Mouse (Mus musculus): ENCODE measurements around the gene Mob1a. TPM values are rescaled to one million over a fixed set of nuclear protein-coding genes. Genes with fewer than 3 reads are reported as not detected.

Mob1a gene
- total RNA-seq (2021): 10 to 100 TPM; 21.0 to 21.6 TPM

DNA sequence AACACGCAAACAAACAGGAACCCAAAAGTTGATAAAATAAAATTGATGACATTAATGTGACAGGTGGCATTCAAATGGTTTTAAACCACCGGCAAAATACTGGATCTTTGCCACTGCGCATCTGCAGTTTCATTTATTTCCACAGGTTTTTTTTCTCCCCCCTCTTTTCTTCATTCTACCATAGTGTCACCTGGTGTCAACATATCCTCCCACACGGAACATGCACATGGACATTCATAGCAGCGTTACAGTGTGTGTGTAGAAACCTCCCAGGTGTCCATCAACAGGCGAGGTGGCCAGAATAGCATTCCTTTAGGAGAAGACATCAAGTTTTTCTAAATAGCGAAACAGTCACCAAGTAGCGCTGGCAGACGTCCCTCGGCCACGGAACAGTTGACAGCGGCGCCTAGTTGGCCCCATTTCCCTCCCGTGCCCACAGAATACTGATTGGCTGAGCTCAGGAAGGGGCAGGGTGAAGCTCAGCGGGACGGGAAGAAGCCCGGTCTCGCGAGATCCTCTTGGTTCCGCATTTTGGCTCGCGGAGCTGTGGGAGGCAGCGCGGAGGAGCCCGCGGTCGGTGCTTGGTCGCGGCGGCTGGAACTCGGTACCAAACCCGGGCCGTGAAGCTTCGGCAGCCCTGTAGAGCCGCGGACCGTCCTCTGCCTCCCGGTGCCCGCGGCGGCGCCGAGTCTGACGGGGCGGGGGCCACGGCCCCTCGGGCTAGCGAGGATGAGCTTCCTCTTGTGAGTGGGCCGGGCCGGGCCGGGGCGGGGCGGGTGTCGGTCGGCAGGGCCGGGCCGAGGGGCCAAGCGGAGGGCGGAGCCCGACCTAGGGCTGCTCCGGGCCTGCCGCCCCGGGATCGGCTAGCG, at the start of gene Mob1a, which contains the start of gene Mthfd2:
Mob1a (plus strand) TSS at position 492 of the 869 bp plus-strand sequence.
Mthfd2 (minus strand) TSS at position 384 of the 869 bp plus-strand sequence.
- peak; percentile 94 to 96 for DNase-seq (ENCODE audit: extremely low spot score in 1 of 2, low spot score in 2 of 2)
- intact Hi-C loops (cut with DNase I): loop anchor here (10.0 kb wide), 1 partner anchor 111 kb away; the partner anchor contains the start of gene Slc4a5

DNA sequence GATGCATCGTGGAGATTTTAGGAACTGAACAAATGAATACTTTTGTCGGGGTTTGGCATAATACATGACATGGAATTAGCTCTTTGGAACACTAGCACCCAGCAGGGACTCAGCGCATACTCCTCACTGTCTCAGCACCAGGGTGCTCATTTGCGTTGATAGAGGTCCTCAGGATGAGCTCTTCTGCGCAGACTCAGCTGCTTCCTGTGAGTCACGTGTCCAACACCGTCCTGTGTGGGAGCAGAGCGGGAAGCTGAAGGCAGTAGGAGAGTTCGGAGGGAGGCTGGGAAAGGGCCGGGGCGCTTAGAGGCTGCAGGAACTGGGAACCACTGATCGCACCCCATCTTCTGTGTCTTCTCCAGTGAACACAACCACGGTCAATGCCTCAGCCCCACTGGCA, 48.7 kb upstream of the Mob1a start:
- peak in 1 of 2 experiments; percentile 16 for DNase-seq (ENCODE audit: extremely low spot score in 1 of 2, low spot score in 2 of 2)
- intact Hi-C loops (cut with DNase I): no loop called here

DNA sequence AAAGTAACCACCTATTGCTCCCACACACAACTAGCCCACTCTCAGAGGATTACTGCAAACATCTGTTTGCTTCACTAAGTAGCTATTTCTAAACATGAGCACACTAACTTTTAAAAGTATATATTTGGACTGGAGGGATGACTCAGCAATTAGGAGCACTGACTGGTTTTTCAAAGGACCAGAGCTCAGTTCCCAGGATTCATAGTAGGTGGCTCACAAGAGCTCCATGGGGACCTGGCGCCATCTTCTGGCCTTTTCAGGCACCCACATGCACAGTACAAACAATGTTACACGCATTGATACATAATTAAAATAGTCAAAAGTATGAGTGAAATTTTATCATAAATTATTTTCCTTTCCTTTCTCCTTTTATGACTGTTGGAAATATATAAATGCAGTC, 46.9 kb upstream of the Mob1a start:
- intact Hi-C loops (cut with DNase I): no loop called here
- DNase-seq (ENCODE audit: extremely low spot score in 1 of 2, low spot score in 2 of 2): peak in 1 of 2 experiments; percentile 18

DNA sequence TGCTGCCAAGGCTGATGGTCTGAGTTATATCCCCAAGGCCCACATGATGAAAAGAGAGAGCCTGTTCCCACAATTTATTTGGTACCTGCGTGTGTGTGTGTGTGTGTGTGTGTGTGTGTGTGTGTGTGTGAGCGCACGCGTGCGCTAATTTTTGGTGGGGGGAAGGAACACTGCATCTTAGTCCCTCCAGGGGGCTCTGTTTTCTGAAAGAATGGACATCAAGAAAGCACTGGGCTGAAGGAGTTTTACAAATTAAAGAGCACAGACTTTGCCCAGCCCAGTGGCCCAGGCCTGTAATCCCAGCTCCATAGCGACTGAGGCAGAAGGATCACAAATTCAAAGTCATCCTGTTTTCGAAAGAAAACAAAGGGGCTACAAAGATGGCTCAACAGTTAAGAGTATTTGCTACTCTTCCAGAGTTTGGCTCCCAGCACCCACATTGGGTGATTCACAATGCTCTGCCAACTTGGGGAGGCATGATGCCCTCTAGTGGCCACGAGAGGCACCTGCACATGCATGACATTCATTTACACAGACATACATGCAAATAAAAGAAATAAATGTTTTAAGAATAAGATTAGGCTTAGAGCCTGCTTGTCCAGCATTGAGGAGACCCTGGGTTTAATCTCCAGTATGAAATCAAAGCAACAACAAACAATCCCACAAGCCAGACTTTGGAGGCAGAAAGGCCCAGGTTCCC, 45.4 kb upstream of the Mob1a start:
- DNase-seq (ENCODE audit: extremely low spot score in 1 of 2, low spot score in 2 of 2): peak in 1 of 2 experiments; percentile 15
- intact Hi-C loops (cut with DNase I): loop anchor here (5.0 kb wide), 1 partner anchor 58 kb away; no protein-coding TSS in a partner anchor

DNA sequence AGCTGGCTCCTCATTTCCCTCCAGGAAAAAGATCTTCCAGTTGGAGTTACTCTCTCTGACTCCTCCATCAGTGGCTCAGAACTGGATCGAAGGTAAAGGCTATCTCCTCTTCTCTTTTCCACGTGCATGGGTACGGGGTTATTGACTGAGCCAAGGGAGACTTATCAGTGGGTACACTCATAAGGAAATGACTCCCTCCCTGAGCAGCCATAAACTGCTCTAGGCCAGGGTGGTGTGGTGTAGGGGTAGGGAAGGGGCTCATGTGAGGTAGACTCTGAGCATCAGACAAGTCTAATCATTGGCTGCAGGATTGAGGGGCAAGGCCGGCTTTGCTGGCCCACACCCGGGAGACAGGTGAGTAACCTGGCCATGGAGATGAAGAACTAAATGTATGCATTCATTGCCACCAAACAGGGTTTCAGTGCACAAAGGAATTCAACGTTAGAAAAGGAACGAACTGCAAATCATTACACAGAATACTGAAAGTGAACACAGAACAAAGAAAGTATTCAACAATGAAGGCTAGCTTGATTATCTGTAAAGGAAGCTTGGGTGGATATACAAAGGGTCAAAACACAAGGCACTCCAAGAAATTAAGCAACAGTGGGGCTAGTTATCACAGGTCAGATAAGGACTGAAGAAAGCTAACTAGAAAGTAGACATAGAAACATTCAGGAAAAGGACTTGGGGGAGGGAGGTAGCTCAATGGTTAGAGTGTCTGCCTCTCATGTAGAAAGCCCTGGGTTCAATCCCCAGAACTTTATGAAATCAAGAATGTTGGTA, 25.2 kb upstream of the Mob1a start:
- intact Hi-C loops (cut with DNase I): no loop called here
- no peak for DNase-seq (ENCODE audit: extremely low spot score in 1 of 2, low spot score in 2 of 2)

DNA sequence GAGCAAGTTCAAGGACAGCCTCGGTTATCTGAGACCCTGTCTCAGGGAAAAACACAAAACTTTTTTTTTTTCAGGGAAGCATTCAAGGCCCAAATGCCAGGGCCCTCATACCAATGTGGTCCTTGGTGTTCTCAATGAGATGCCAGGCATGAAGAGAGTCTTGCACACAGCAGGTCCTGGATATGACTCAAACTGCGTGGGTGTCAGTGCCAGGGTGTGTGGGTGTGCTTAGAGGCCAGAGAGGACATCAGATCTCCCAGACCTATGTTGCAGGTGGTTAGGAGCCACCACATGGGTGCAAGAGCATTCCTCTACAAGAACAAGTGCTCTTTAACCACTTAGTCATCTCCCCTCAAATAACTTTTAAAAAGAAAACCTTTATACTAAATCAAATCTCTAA, 24.5 kb upstream of the Mob1a start:
- no peak for DNase-seq (ENCODE audit: extremely low spot score in 1 of 2, low spot score in 2 of 2)
- intact Hi-C loops (cut with DNase I): no loop called here

DNA sequence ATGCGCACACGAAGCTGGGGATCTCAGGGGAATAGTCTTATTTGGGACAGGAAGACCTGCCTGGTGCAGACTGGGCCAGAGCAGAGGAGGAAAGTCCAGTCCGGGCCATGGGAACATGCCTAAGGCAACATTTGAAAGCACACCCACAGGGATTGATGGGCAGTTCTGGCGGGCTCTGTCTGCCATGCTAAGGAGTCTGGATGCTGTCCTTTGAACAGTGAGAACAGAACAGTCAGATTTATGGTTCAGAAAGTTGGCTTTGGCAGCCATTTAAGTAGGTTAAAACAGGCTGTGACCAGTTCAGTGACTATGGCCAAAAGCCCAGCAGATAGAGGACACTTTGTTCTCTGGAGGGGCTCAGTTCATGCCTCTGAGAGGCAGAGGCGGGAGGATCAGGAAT, 23.6 kb upstream of the Mob1a start:
- intact Hi-C loops (cut with DNase I): no loop called here
- DNase-seq (ENCODE audit: extremely low spot score in 1 of 2, low spot score in 2 of 2): no peak

DNA sequence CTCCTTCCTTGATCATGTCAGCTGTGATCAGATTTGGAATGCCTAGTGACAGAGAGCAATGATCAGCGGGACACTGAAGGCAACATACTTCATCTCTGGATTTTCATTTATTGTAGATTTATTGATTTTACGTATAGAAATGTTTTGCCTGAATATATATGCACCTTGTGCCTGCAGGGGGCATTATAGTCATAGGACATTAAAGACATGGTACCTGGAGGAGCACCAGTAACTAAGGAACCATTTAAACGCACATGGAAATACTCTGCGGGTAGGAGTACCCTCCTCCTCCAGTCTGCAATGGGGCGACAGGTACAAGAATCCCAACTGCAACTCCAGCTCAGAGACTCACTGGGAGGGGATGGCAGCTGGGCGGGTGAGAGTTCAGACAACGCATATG, 16.8 kb upstream of the Mob1a start:
- no peak for DNase-seq (ENCODE audit: extremely low spot score in 1 of 2, low spot score in 2 of 2)
- intact Hi-C loops (cut with DNase I): no loop called here

DNA sequence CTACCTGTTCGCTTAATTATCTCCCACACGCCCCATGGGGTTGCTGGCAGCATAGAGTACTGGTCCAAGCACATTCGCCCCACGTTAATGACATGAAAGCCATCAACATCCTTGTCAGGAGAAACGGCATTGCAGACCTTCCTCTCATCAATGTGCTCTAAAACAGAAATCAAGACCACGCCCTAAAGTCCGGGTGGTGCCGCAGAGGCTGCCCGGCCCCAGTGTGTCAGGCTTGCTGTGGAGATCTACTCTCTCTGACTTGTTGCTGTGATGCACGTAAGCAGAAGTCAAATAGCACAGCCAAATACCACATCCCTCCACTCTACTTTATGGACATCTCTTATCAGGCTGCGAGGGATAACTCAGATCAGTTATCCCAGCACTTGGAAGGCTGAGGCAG, 14.6 kb upstream of the Mob1a start:
- intact Hi-C loops (cut with DNase I): no loop called here
- DNase-seq (ENCODE audit: extremely low spot score in 1 of 2, low spot score in 2 of 2): no peak

DNA sequence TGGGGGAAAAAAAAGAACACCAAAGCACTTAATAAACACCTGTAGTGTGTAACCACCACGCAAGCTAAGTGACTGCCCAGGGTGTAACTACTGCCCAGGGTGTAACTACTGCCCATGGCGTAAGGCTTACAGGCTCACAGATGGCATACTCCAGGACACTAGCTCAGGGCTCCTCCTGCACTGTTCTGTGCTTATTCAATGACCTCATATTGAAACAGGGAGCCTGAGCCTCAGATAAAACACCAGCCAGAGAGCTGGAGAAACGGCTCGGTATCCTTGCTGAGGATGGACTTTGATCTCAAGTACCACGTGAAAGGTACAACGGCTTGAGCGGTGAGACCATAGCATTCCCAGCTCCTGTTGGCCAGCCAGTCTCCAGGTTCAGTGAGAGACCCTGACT, 13.8 kb upstream of the Mob1a start:
- DNase-seq (ENCODE audit: extremely low spot score in 1 of 2, low spot score in 2 of 2): no peak
- intact Hi-C loops (cut with DNase I): no loop called here

DNA sequence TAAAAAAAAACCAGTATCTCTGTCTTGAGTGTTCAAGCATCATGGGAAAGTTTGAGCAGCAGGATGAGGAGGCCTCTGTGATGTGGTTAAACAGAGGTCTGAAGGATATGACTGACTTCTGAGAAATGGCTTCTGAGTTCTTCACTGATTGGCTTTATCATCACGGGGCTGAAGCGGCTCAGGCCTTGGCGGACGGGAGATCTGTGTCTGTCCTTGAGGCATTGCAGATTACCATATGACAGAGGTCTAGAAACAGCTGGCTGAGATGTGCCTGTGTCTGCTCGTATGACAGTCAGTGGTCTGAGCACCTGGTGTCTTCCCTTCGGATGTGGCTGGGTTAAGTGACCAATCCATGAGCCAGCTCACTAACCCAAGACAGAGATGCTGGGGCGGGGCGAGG, 13.3 kb upstream of the Mob1a start:
- no peak for DNase-seq (ENCODE audit: extremely low spot score in 1 of 2, low spot score in 2 of 2)
- intact Hi-C loops (cut with DNase I): no loop called here

DNA sequence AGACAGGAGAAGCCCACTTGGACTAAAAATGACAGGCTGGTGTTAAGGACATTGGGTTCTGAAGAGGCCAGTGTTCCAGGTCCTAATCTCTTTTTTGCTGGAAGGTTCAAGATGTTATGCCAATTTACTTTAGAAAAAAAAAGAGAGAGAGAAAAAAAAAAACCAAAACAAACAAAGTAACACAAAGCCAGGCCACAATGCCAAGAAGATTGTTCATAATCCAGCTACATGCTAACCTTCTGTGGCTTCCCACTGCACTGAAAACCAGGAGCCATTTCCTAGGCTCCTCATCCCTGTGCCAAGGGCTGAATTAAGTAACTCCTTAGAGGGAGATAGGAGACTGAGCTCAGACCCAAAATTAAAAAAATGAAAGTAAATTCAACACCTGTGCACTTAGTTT, 10.5 kb upstream of the Mob1a start:
- intact Hi-C loops (cut with DNase I): no loop called here
- DNase-seq (ENCODE audit: extremely low spot score in 1 of 2, low spot score in 2 of 2): no peak

DNA sequence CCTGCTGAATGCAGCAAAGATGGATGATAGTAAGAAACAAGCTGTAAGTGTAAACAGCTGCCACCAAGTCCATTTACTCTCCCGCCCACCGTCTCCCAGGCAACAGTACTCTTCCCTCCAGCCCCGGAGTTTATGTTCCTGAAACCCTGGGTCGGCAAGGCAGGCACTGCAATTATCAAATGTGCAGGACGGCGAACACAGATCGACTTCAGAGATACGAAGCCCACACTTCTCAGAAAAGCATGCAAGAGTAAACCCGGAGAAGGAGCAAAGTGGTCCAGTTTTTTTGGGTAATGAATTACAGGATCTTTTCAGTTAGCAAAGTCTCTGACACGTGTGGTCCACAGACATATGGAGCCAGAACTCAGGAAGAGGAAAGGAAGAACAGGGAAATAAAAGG, 9.8 kb upstream of the Mob1a start:
- no peak for DNase-seq (ENCODE audit: extremely low spot score in 1 of 2, low spot score in 2 of 2)
- intact Hi-C loops (cut with DNase I): no loop called here

DNA sequence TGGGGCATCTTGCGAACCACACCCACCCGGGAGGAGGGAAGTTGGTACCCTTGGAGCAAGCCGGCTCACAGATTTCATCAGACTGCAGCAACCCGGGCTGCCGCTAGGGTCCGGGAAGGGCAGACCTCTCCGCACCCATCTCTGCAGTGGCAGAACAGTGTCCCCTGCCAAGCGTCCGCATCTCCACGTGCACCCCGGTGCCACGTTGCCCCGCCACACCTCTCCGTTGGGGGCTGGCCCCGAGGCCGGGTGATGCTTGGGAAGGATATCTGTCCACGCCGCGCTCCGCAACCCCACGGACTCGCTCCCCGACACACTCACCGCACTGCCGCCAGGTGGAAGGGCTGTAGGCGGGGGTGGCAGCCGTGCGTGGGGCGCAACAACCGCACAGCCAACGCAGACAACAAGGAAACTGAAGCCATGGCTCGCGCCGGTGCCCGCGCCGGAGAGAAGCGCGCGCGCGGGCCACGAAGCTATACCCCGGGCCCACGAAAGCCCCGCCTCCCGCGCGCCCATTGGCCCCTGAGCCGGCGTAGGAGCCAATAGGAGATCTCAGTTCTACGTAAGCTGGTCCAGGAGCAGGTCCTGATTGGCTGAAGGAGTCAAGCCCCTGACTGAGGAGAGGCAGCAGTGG, 8.6 kb upstream of the Mob1a start:
- intact Hi-C loops (cut with DNase I): no loop called here
- DNase-seq (ENCODE audit: extremely low spot score in 1 of 2, low spot score in 2 of 2): peak; percentile 92 to 95

DNA sequence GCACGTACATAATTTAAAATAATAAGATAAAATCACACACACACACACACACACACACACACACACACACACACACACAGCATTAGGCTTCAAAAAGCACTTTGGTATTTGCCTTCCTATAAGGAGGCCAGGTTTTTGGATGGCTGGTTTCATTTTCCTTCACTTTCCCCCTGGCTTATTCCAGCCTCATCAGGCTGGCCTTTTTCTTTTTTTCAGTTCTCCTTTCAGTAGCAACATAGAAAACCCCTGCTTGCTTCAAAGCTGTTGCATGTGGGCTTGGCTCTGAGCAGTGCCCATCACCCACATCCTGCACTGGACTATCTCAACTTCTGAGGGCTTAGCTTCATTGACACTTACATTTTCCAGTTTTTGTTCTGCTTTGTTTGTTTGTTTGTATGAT, 3.9 kb upstream of the Mob1a start:
- DNase-seq (ENCODE audit: extremely low spot score in 1 of 2, low spot score in 2 of 2): no peak
- intact Hi-C loops (cut with DNase I): loop anchor here (10.0 kb wide), 1 partner anchor 107 kb away; the partner anchor contains the start of gene Slc4a5

DNA sequence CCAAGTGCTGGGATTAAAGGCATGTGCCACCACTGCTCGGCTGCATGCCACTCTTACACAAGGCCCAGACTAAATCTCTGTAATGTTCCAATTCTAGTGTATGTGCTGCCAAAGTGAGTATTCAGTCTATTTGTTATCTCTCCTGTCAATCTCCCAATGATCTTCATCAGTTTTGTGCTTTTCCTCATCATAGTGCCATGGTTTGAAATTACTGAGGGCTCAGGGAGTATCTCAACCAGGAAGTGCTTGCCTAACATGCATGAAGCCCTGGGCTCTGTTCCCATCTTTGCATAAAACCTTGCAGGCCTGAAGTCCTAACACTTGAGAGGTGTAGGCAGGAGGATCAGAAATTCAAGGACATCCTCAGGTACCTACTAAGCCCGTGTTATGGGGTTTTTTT, 3.0 kb upstream of the Mob1a start:
- intact Hi-C loops (cut with DNase I): loop anchor here (10.0 kb wide), 1 partner anchor 108 kb away; the partner anchor contains the start of gene Slc4a5
- DNase-seq (ENCODE audit: extremely low spot score in 1 of 2, low spot score in 2 of 2): no peak

DNA sequence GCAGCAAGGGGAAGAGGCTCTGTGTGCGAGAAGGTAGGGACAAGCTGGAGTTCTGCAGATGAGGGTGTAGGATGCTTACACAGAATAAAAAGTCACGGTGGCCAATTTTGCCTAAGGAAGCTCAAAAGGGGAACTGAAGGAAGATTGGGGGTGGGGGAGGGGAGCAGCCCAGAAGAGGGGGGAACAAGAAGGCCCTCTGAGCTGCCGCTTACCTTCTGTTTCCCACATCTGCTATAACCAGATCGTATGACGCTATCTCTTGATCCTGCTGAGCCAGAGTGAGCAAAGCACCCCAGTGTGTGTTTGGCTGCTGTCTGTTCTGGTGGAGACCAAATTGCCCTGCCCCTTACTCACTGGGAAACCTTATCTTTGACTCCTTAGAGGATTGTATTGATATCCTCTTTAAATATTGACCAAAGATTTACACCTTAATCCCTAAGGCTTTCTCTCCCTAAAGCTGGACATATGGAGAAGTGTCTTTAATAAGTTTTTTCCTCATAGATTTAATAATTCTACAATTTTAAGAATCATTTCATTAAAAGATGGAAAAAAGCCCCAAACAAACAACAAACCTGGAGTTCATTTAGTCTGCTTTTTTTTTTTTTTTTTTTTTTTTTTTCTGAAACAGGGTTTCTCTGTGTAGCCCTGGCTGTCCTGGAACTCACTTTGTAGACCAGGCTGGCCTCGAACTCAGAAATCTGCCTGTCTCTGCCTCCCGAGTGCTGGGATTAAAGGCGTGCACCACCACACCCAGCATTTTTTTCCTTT, 2.0 kb upstream of the Mob1a start:
- DNase-seq (ENCODE audit: extremely low spot score in 1 of 2, low spot score in 2 of 2): no peak
- intact Hi-C loops (cut with DNase I): loop anchor here (10.0 kb wide), 1 partner anchor 109 kb away; the partner anchor contains the start of gene Slc4a5

DNA sequence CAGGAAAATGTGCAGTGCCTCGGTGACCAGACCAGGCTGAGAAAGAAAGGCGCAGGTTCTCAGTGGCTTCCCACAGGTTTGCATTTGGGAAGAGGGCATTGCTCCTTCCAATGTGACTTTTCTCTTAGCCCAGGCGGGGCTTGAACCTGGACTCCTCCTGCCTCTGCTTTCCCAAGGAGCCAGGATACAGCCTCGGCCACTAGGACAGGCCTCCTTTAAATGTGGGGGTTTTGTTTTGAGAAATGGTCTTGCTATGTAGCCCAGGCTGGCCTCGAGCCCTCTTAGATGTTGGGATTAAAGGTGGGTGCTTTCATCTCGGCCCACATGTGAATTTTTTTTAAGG, 549 bp downstream of the Mob1a start:
- intact Hi-C loops (cut with DNase I): loop anchor here (10.0 kb wide), 1 partner anchor 112 kb away; the partner anchor contains the start of gene Slc4a5
- DNase-seq (ENCODE audit: extremely low spot score in 1 of 2, low spot score in 2 of 2): no peak

All from left cerebral cortex, postnatal 10 days (tissue).